Mouse (Mus musculus): Measurements from ENCODE around the gene Rapgef6. TPM values are rescaled to one million over a fixed set of nuclear protein-coding genes. Genes with fewer than 3 reads are reported as not detected.

Gene Rapgef6
- polyA plus RNA-seq, 1 experiment: 13.1 TPM

- DNase-seq (ENCODE audit: low spot score): no peak
Measured at GRCm38 (mm10) chr11:54735114-54735513, 212.5 kb downstream of the Rapgef6 start.

GRCm38 (mm10) chr11:54736903-54737302 is 214.3 kb downstream of the Rapgef6 start:
- DNase-seq (ENCODE audit: low spot score): no peak

- no peak for DNase-seq (ENCODE audit: low spot score)
Measured at GRCm38 (mm10) chr11:54739012-54739750, 216.5 kb downstream of the Rapgef6 start.

GRCm38 (mm10) chr11:54741330-54741729 is 218.7 kb downstream of the Rapgef6 start:
- no peak for DNase-seq (ENCODE audit: low spot score)

GRCm38 (mm10) chr11:54744231-54744630 is 221.6 kb downstream of the Rapgef6 start:
- no peak for DNase-seq (ENCODE audit: low spot score)

Other genes starting within 250 kb of the Rapgef6 start
- 0.96 and 1.1 TPM in 2 replicates for gene Acsl6, start 219.0 kb upstream of the Rapgef6 start, polyA plus RNA-seq (2012; rRNA removed)
- not detected in 2 replicates for gene Meikin, start 152.2 kb upstream of the Rapgef6 start, polyA plus RNA-seq (2012; rRNA removed)
- gene Fnip1, start 84.6 kb upstream of the Rapgef6 start, polyA plus RNA-seq (2012; rRNA removed): 11.1 and 12.9 TPM in 2 replicates